Mouse (Mus musculus) liver, postnatal 0 days (tissue): Measurements from ENCODE around the gene Lrsam1.

Experiments
- CTCF ChIP-seq: sonication (generic); IDR thresholded peaks from 2 replicates; pipeline ENCODE4 v1.5.1; 2016; ENCODE audit warnings: antibody characterized with exemption, low read depth
- EP300 ChIP-seq: IDR thresholded peaks from 2 replicates; pipeline ENCODE4 v1.6.1; 2016; ENCODE audit warnings: antibody characterized with exemption, low read depth, mild to moderate bottlenecking

DNA sequence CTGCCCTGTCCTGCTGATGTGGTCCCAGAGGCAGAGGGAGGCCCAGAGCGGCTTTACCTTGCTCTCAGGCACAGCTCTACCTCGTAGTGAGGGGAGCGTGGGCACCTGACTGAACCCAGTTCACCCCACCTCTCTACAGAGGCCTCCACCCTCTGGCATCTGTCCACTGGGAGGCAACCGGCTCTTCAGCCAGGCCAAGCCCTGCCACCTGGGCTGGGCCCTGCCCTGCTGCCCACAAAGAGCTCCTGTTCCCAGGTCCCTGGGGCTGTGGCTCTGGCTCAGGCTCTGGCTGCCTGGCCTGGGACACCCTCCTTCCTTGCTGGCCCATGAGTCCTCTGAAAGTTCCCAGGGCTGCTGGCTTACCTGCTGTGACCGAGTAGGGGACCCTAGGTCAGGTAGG lies 47.1 kb downstream of the Lrsam1 start:
- TF ChIP-seq CTCF = no peak
- TF ChIP-seq EP300 = no peak
